Mouse (Mus musculus): ENCODE data around the gene Flg. TPM values are rescaled to one million over a fixed set of nuclear protein-coding genes. Genes with fewer than 3 reads are reported as not detected.

The Flg gene
- polyA plus RNA-seq (2015; fragmentation: Nextera tagmentation; extraction: Ambion mirVana) = 0.51 TPM in 1 of 2 replicates, not detected in the other

- Histone ChIP-seq H3K27me3 (replicated peaks) (no peaks in the 10 kb centered on the region), H3K9ac (no peak within 1 kb of the TSS), H3K4me3 (replicated peaks) (no peak within 1 kb of the TSS), H3K36me3 (no peaks in the 10 kb centered on the region), H3K27ac (no peak within 1 kb of the TSS), H3K9me3 (no peaks in the 10 kb centered on the region), H3K4me2 (no peak within 1 kb of the TSS), H3K4me1 (no peaks in the 10 kb centered on the region)
- no peak for ATAC-seq (ENCODE audit: insufficient read depth, low FRiP score, low read depth)
- WGBS = 76% methylated on average over 2 of the region's 2 CpGs
These were observed at the start of gene Flg for GRCm38 (mm10) chr3:93273223-93273622. Gene Flg (plus strand): TSS chr3:93273523.

- no peaks in the 10 kb centered on the region for H3K36me3 ChIP-seq
- H3K27me3 ChIP-seq (replicated peaks) = no peaks in the 10 kb centered on the region
- no peaks in the 10 kb centered on the region for H3K9me3 ChIP-seq
- no peak overlapping the region for H3K4me3 ChIP-seq (replicated peaks)
- no peak overlapping the region for H3K9ac ChIP-seq
- ATAC-seq (ENCODE audit: insufficient read depth, low FRiP score, low read depth) = no peak
- H3K4me2 ChIP-seq = no peak overlapping the region
- WGBS = 61% methylated on average over 2 of the region's 2 CpGs
- no peaks in the 10 kb centered on the region for H3K4me1 ChIP-seq
- H3K27ac ChIP-seq = no peak overlapping the region
These were observed 24.2 kb downstream of the Flg start for GRCm38 (mm10) chr3:93297542-93297941.

- Histone ChIP-seq H3K36me3 (no peaks in the 10 kb centered on the region), H3K27me3 (replicated peaks) (no peaks in the 10 kb centered on the region), H3K4me1 (no peaks in the 10 kb centered on the region), H3K4me2 (no peak overlapping the region), H3K9ac (no peak overlapping the region), H3K27ac (no peak overlapping the region), H3K4me3 (replicated peaks) (no peak overlapping the region), H3K9me3 (no peaks in the 10 kb centered on the region)
- 76% methylated on average over 6 of the region's 6 CpGs for WGBS
- ATAC-seq (ENCODE audit: insufficient read depth, low FRiP score, low read depth) = no peak
These were observed 26.5 kb downstream of the Flg start for GRCm38 (mm10) chr3:93299832-93300231.

- no peak for ATAC-seq (ENCODE audit: insufficient read depth, low FRiP score, low read depth)
- 63% methylated on average over 3 of the region's 3 CpGs for WGBS
- no peak overlapping the region for H3K9ac ChIP-seq
- H3K27ac ChIP-seq = no peak overlapping the region
- no peaks in the 10 kb centered on the region for H3K9me3 ChIP-seq
- no peaks in the 10 kb centered on the region for H3K4me1 ChIP-seq
- H3K27me3 ChIP-seq (replicated peaks) = no peaks in the 10 kb centered on the region
- H3K36me3 ChIP-seq = no peaks in the 10 kb centered on the region
- no peak overlapping the region for H3K4me3 ChIP-seq (replicated peaks)
- H3K4me2 ChIP-seq = no peak overlapping the region
These were observed 28.6 kb downstream of the Flg start for GRCm38 (mm10) chr3:93301896-93302295.

- ATAC-seq (ENCODE audit: insufficient read depth, low FRiP score, low read depth) = no peak
- Histone ChIP-seq H3K36me3 (no peaks in the 10 kb centered on the region), H3K4me2 (no peak overlapping the region), H3K9ac (no peak overlapping the region), H3K4me1 (no peaks in the 10 kb centered on the region), H3K4me3 (replicated peaks) (no peak overlapping the region), H3K9me3 (no peaks in the 10 kb centered on the region), H3K27me3 (replicated peaks) (no peaks in the 10 kb centered on the region), H3K27ac (no peak overlapping the region)
- WGBS = 81% methylated on average over 2 of the region's 2 CpGs
These were observed 32.8 kb downstream of the Flg start for GRCm38 (mm10) chr3:93306142-93306541.

- Histone ChIP-seq H3K36me3 (no peaks in the 10 kb centered on the region), H3K4me1 (no peaks in the 10 kb centered on the region), H3K9ac (no peak overlapping the region), H3K4me2 (no peak overlapping the region), H3K27ac (no peak overlapping the region), H3K4me3 (replicated peaks) (no peak overlapping the region), H3K9me3 (no peaks in the 10 kb centered on the region), H3K27me3 (replicated peaks) (no peaks in the 10 kb centered on the region)
- ATAC-seq (ENCODE audit: insufficient read depth, low FRiP score, low read depth) = no peak
- 66% methylated on average over 3 of the region's 3 CpGs for WGBS
These were observed 38.0 kb downstream of the Flg start for GRCm38 (mm10) chr3:93311371-93311770.

GRCm38 (mm10) chr3:93314388-93314787 is 41.1 kb downstream of the Flg start:
- Histone ChIP-seq H3K4me3 (replicated peaks) (no peak overlapping the region), H3K9me3 (no peaks in the 10 kb centered on the region), H3K9ac (no peak overlapping the region), H3K27ac (no peak overlapping the region), H3K36me3 (no peaks in the 10 kb centered on the region), H3K27me3 (replicated peaks) (no peaks in the 10 kb centered on the region), H3K4me2 (no peak overlapping the region), H3K4me1 (no peaks in the 10 kb centered on the region)
- 90% methylated on average over 1 of the region's 1 CpGs for WGBS
- ATAC-seq (ENCODE audit: insufficient read depth, low FRiP score, low read depth) = no peak

GRCm38 (mm10) chr3:93319449-93319848 is 46.1 kb downstream of the Flg start, which contains the start of gene Hrnr:
Gene Hrnr (plus strand): TSS chr3:93319749.
- Histone ChIP-seq H3K9me3 (no peaks in the 10 kb centered on the region), H3K36me3 (no peaks in the 10 kb centered on the region), H3K9ac (no peak within 1 kb of the TSS), H3K4me3 (replicated peaks) (no peak within 1 kb of the TSS), H3K27ac (no peak within 1 kb of the TSS), H3K4me2 (no peak within 1 kb of the TSS), H3K4me1 (no peaks in the 10 kb centered on the region), H3K27me3 (replicated peaks) (no peaks in the 10 kb centered on the region)
- WGBS = 72% methylated on average over 2 of the region's 2 CpGs
- no peak for ATAC-seq (ENCODE audit: insufficient read depth, low FRiP score, low read depth)

- no peaks in the 10 kb centered on the region for H3K36me3 ChIP-seq
- no peak overlapping the region for H3K27ac ChIP-seq
- H3K4me2 ChIP-seq = no peak overlapping the region
- no peaks in the 10 kb centered on the region for H3K9me3 ChIP-seq
- ATAC-seq (ENCODE audit: insufficient read depth, low FRiP score, low read depth) = no peak
- H3K9ac ChIP-seq = no peak overlapping the region
- H3K4me1 ChIP-seq = no peaks in the 10 kb centered on the region
- H3K4me3 ChIP-seq (replicated peaks) = no peak overlapping the region
- H3K27me3 ChIP-seq (replicated peaks) = no peaks in the 10 kb centered on the region
These were observed 64.4 kb downstream of the Flg start for GRCm38 (mm10) chr3:93337749-93338148.

GRCm38 (mm10) chr3:93340021-93340420 is 66.7 kb downstream of the Flg start:
- no peak for ATAC-seq (ENCODE audit: insufficient read depth, low FRiP score, low read depth)
- no peak overlapping the region for H3K27ac ChIP-seq
- WGBS = 86% methylated on average over 4 of the region's 4 CpGs
- H3K4me3 ChIP-seq (replicated peaks) = no peak overlapping the region
- no peak overlapping the region for H3K4me2 ChIP-seq
- H3K27me3 ChIP-seq (replicated peaks) = no peaks in the 10 kb centered on the region
- no peaks in the 10 kb centered on the region for H3K9me3 ChIP-seq
- no peaks in the 10 kb centered on the region for H3K36me3 ChIP-seq
- H3K4me1 ChIP-seq = no peaks in the 10 kb centered on the region
- H3K9ac ChIP-seq = no peak overlapping the region

Other genes with a start within 250 kb of the Flg start
- not detected in 2 replicates for gene Gm4858, start 204.7 kb upstream of the Flg start, polyA plus RNA-seq (2015; fragmentation: Nextera tagmentation; extraction: Ambion mirVana)
- gene Crnn, start 128.7 kb upstream of the Flg start, polyA plus RNA-seq (2015; fragmentation: Nextera tagmentation; extraction: Ambion mirVana) = 0.68 TPM in 1 of 2 replicates, not detected in the other
- gene Flg2, start 76.2 kb upstream of the Flg start, polyA plus RNA-seq (2015; fragmentation: Nextera tagmentation; extraction: Ambion mirVana) = not detected in 2 replicates
- 0.01 and 0.17 TPM in 2 replicates for gene Hrnr, start 46.2 kb downstream of the Flg start, polyA plus RNA-seq (2015; fragmentation: Nextera tagmentation; extraction: Ambion mirVana)
- gene Rptn, start 120.2 kb downstream of the Flg start, polyA plus RNA-seq (2015; fragmentation: Nextera tagmentation; extraction: Ambion mirVana) = 1.2 and 6.0 TPM in 2 replicates
- gene Tchh, start 168.8 kb downstream of the Flg start, polyA plus RNA-seq (2015; fragmentation: Nextera tagmentation; extraction: Ambion mirVana) = 1.5 and 1.6 TPM in 2 replicates
- not detected in 2 replicates for gene Tchhl1, start 195.2 kb downstream of the Flg start, polyA plus RNA-seq (2015; fragmentation: Nextera tagmentation; extraction: Ambion mirVana)
- gene S100a11, start 247.0 kb downstream of the Flg start, polyA plus RNA-seq (2015; fragmentation: Nextera tagmentation; extraction: Ambion mirVana) = 1,455 and 1,609 TPM in 2 replicates